Mouse (Mus musculus) limb, embryonic 14.5 days (tissue): ENCODE results near the gene Muc20. TPM values are rescaled to one million over a fixed set of nuclear protein-coding genes. Genes with fewer than 3 reads are reported as not detected.

Experiments used
- ATAC-seq: fragments of 200-750 bp; cut with Nextera tagmentation; 2 replicates; pipeline ENCODE4 v1.8.0; 2017; ENCODE audit warnings: low read depth, moderate number of reproducible peaks, moderate TSS enrichment; ENCODE audit not compliant: low FRiP score
- DNase-seq: peaks from one replicate; pipeline ENCODE4 v3.0.0-alpha.2; 2015; ENCODE audit warnings: low spot score
- H3K27ac ChIP-seq: fragments of 300-500 bp; sonication (generic); replicated peaks from 2 replicates; pipeline ENCODE4 v1.5.1; 2014; ENCODE audit warnings: low read depth, mild to moderate bottlenecking, low read length, moderate library complexity, mixed read lengths
- H3K27me3 ChIP-seq: fragments of 300-500 bp; sonication (generic); 2 replicates; pipeline ENCODE4 v1.6.1; 2014; ENCODE audit warnings: low read length, mixed read lengths; ENCODE audit not compliant: control insufficient read depth, insufficient read depth
- H3K36me3 ChIP-seq: fragments of 300-500 bp; sonication (generic); 2 replicates; pipeline ENCODE4 v1.6.1; 2014; ENCODE audit warnings: mild to moderate bottlenecking, low read length, moderate library complexity, mixed read lengths; ENCODE audit not compliant: control insufficient read depth, insufficient read depth
- H3K4me1 ChIP-seq: fragments of 300-500 bp; sonication (generic); 2 replicates; pipeline ENCODE4 v1.6.1; 2014; ENCODE audit warnings: antibody characterized with exemption, low read length, mixed read lengths; ENCODE audit not compliant: control insufficient read depth, insufficient read depth
- H3K4me2 ChIP-seq: fragments of 300-500 bp; sonication (generic); replicated peaks from 2 replicates; pipeline ENCODE4 v1.6.1; 2014; ENCODE audit warnings: low read depth, mild to moderate bottlenecking, low read length, moderate library complexity; ENCODE audit not compliant: severe bottlenecking
- H3K4me3 ChIP-seq: fragments of 300-500 bp; sonication (generic); replicated peaks from 2 replicates; pipeline ENCODE4 v1.5.1; 2014; ENCODE audit warnings: low read length
- H3K9ac ChIP-seq: fragments of 300-500 bp; sonication (generic); 2 replicates; pipeline ENCODE4 v1.6.1; 2014; ENCODE audit warnings: mild to moderate bottlenecking, low read depth, low read length, moderate library complexity; ENCODE audit not compliant: severe bottlenecking
- H3K9me3 ChIP-seq: fragments of 300-500 bp; sonication (generic); 2 replicates; pipeline ENCODE4 v1.6.1; 2016; ENCODE audit warnings: low read length; ENCODE audit not compliant: control insufficient read depth
- POLR2A ChIP-seq: fragments of 200-500 bp; IDR thresholded peaks from 2 replicates; pipeline ENCODE4 v1.8.0; 2012; ENCODE audit warnings: inconsistent platforms, mild to moderate bottlenecking, moderate library complexity, borderline replicate concordance; ENCODE audit not compliant: insufficient read depth, insufficient read length; ENCODE audit errors: extremely low read depth
- WGBS: fragments of 180-500 bp; shearing (Covaris S2); extraction: QIAGEN DNeasy Blood & Tissue Kit; methylation state at CpG from one replicate; pipeline ENCODE4 v1.1.7; 2014; 5-methylcytosine and 5-hydroxymethylcytosine counted together
- polyA plus RNA-seq, 2 experiments: library from polyadenylated mRNA; depleted of rRNA in 1 of 2; stranded (reverse) in 1 of 2; unstranded in 1 of 2; fragments of >200 nt; fragmentation: Nextera tagmentation in 1 of 2; extraction: Ambion mirVana in 1 of 2; gene quantifications; 2 replicates each; pipeline versions ENCODE4 v1.2.1 to v1.2.3; 2012 to 2014

Muc20 gene
- polyA plus RNA-seq, 2 experiments = 0.11 to 0.12 TPM

GRCm38 (mm10) chr16:32818036-32818435 is 20.8 kb upstream of the Muc20 start:
- H3K27ac ChIP-seq = no peak overlapping the region
- no peak overlapping the region for H3K9ac ChIP-seq
- no peak for DNase-seq
- no peaks in the 10 kb centered on the region for H3K27me3 ChIP-seq
- H3K4me1 ChIP-seq = peaks cover 10% of the 10 kb centered on the region
- TF ChIP-seq POLR2A = no peak
- ATAC-seq = no peak
- no peak overlapping the region for H3K4me2 ChIP-seq
- WGBS = 87% methylated on average over 4 of the region's 4 CpGs
- 0 out of 2 replicates have a peak, but pooled peaks cover 11% of the 10 kb centered on the region for H3K36me3 ChIP-seq
- no peak overlapping the region for H3K4me3 ChIP-seq
- H3K9me3 ChIP-seq = no peaks in the 10 kb centered on the region

GRCm38 (mm10) chr16:32815160-32815605 is 17.9 kb upstream of the Muc20 start:
- 0 out of 2 replicates have a peak overlapping the region, but pooled peaks have one; percentile 12 for H3K9ac ChIP-seq
- no peak for TF ChIP-seq POLR2A
- H3K4me1 ChIP-seq = peaks cover 10% of the 10 kb centered on the region
- no peaks in the 10 kb centered on the region for H3K27me3 ChIP-seq
- no peaks in the 10 kb centered on the region for H3K9me3 ChIP-seq
- no peaks in the 10 kb centered on the region for H3K36me3 ChIP-seq
- DNase-seq = peak; percentile 20
- ATAC-seq = peak; percentile 75
- H3K4me3 ChIP-seq = peak overlapping the region; percentile 19
- no peak overlapping the region for H3K27ac ChIP-seq
- 2% methylated on average over 6 of the region's 6 CpGs for WGBS
- H3K4me2 ChIP-seq = peak overlapping the region; percentile 47

GRCm38 (mm10) chr16:32814539-32814938 is 17.3 kb upstream of the Muc20 start:
- Histone ChIP-seq H3K27me3 (no peaks in the 10 kb centered on the region), H3K4me1 (peaks cover 10% of the 10 kb centered on the region), H3K9me3 (no peaks in the 10 kb centered on the region), H3K4me2 (peak overlapping the region; percentile 47), H3K27ac (no peak overlapping the region), H3K9ac (no peak overlapping the region), H3K4me3 (peak overlapping the region; percentile 19), H3K36me3 (no peaks in the 10 kb centered on the region)
- ATAC-seq (no peak), DNase-seq (no peak)
- TF ChIP-seq POLR2A = no peak
- 25% methylated on average over 14 of the region's 14 CpGs for WGBS

GRCm38 (mm10) chr16:32813771-32814170 is 16.5 kb upstream of the Muc20 start:
- WGBS = 65% methylated on average over 3 of the region's 3 CpGs
- no peaks in the 10 kb centered on the region for H3K27me3 ChIP-seq
- H3K9me3 ChIP-seq = no peaks in the 10 kb centered on the region
- ATAC-seq (no peak), DNase-seq (no peak)
- peaks cover 10% of the 10 kb centered on the region for H3K4me1 ChIP-seq
- no peak overlapping the region for H3K27ac ChIP-seq
- H3K9ac ChIP-seq = no peak overlapping the region
- H3K4me3 ChIP-seq = no peak overlapping the region
- H3K36me3 ChIP-seq = no peaks in the 10 kb centered on the region
- no peak for TF ChIP-seq POLR2A
- H3K4me2 ChIP-seq = no peak overlapping the region

GRCm38 (mm10) chr16:32813362-32813761 is 16.1 kb upstream of the Muc20 start:
- peaks cover 10% of the 10 kb centered on the region for H3K4me1 ChIP-seq
- H3K4me3 ChIP-seq = no peak overlapping the region
- no peak for ATAC-seq
- no peak overlapping the region for H3K9ac ChIP-seq
- no peak for DNase-seq
- H3K27me3 ChIP-seq = no peaks in the 10 kb centered on the region
- no peaks in the 10 kb centered on the region for H3K9me3 ChIP-seq
- WGBS = 49% methylated on average over 9 of the region's 9 CpGs
- no peak overlapping the region; the same call in 1 of the 2 replicates for H3K4me2 ChIP-seq
- no peak for TF ChIP-seq POLR2A
- H3K27ac ChIP-seq = no peak overlapping the region
- no peaks in the 10 kb centered on the region for H3K36me3 ChIP-seq
